ENCODE assay signal across 10 mouse cellular contexts in genomic region chr10:83153887-83154286, GRCm38 (mm10).
DNase-seq lines count a peak whose midpoint lies in the region; ATAC-seq and TF ChIP-seq lines count a peak whose summit lies in the region.
"Had no signal": no experiment of that assay in that cellular context is flagged by ENCODE, and none has a peak within 500 bp of the region (broad histone marks: within the 10 kb centered on the region; RNA-seq: fewer than 3 reads in every experiment).

No protein-coding gene starts in this region.

- H3K4me2 ChIP-seq in liver, embryonic 15.5 days, result peak overlapping the region; percentile 54
- H3K4me2 ChIP-seq: heart, embryonic 12.5 days had no signal

- no peaks in the 10 kb centered on the region for H3K36me3 ChIP-seq in liver, embryonic 15.5 days (replicated peaks)
- H3K36me3 ChIP-seq: heart, embryonic 12.5 days had no signal

- H3K27me3 ChIP-seq in liver, embryonic 15.5 days, result no peaks in the 10 kb centered on the region
- H3K27me3 ChIP-seq: heart, embryonic 12.5 days had no signal

- H3K4me1 ChIP-seq in lung, adult 2 months (ENCODE audit: control insufficient read depth, insufficient read depth, low read length), result peaks cover 5% of the 10 kb centered on the region; the same call in 1 of the 2 replicates
- H3K4me1 ChIP-seq in liver, embryonic 15.5 days (replicated peaks), result peaks cover 36% of the 10 kb centered on the region

- ATAC-seq in common myeloid progenitor, adult 5-6 weeks (replicated peaks; ENCODE audit: low read depth, poor library complexity, severe bottlenecking), result peak; percentile 48
- peak; percentile 71 for ATAC-seq in liver, embryonic 15.5 days (ENCODE audit: insufficient read depth)

- no peak for TF ChIP-seq POLR2A in lung, adult 2 months (IDR thresholded peaks at IDR 0.05; ENCODE audit: borderline replicate concordance, extremely low read depth, low read depth, low read length)

- WGBS in lung, adult 2 months, result 38% methylated on average over 9 of the region's 9 CpGs
- 21% methylated on average over 9 of the region's 9 CpGs for whole genome bisulfite sequencing in liver, embryonic 15.5 days (ENCODE audit: insufficient replicate concordance)

- no peak for TF ChIP-seq CTCF in lung, adult 2 months (IDR thresholded peaks at IDR 0.05; ENCODE audit: insufficient read depth, low read length)

- H3K27ac ChIP-seq in liver, embryonic 15.5 days (replicated peaks), result peak overlapping the region; percentile 59

- H3K4me3 ChIP-seq in lung, adult 2 months (replicated peaks; ENCODE audit: extremely low read depth, low read depth, low read length), result no peak overlapping the region
- peak overlapping the region; percentile 21 for H3K4me3 ChIP-seq in liver, embryonic 15.5 days (replicated peaks)
- H3K4me3 ChIP-seq: heart, embryonic 12.5 days had no signal

- H3K9ac ChIP-seq in liver, embryonic 15.5 days, result 0 out of 2 replicates have a peak overlapping the region, but pooled peaks have one; percentile 3
- H3K9ac ChIP-seq: heart, embryonic 12.5 days had no signal

- peak; percentile 28 for DNase-seq in lung, postnatal 25 days (ENCODE audit: low spot score)
- DNase-seq in lung, adult 2 months, result no peak
- DNase-seq in thymus, postnatal 14 days, result peak; percentile 63
- no peak for DNase-seq in cerebellum, adult 8-10 months
- DNase-seq in yolk sac, embryonic 10.5 days (ENCODE audit: low spot score), result no peak
- no peak for DNase-seq in frontal cortex, postnatal 25 days (ENCODE audit: low spot score in 2 of 2)
- DNase-seq: cerebellum, postnatal 25 days had no signal

- H3K9me3 ChIP-seq in liver, embryonic 15.5 days (replicated peaks), result no peaks in the 10 kb centered on the region

Comparison
In these comparisons a context has a peak if more than half of its experiments do, and no peak if none do; other contexts are left out.
1. DNase-seq: peak in lung, postnatal 25 days (single experiment) and thymus, postnatal 14 days (single experiment); none in lung, adult 2 months (single experiment), cerebellum, adult 8-10 months (single experiment), yolk sac, embryonic 10.5 days (single experiment) and frontal cortex, postnatal 25 days (0 of 2).